Mouse (Mus musculus): Measurements from ENCODE around the gene Atp6v0e.

DNA sequence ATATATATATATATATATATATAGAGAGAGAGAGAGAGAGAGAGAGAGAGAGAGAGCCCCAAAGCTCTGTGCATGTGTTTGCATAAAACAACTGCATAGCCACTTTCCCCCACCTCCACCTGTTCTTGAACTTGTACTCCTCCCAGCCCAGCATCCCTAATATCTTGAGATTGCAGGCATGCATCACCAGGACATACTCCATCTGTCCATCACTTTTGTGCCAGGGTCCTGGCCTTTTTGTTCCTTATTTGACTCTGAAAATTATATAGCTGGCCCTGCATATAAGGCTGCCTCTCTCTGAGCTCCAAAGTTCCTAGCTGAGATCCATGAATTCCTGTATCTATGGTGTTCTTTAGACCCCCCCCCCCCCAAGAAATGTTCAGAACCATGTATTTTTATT lies 45.5 kb downstream of the Atp6v0e start:
- TF ChIP-seq GATA1 (IDR thresholded peaks at IDR 0.05; ENCODE audit: low read length) (no peak), TAL1 (IDR thresholded peaks at IDR 0.05; ENCODE audit: low read length) (no peak)

Data from erythroblast, embryonic 14.5 days (primary cell).